Mouse (Mus musculus): Measurements from ENCODE around the gene Rmi1. TPM values are rescaled to one million over a fixed set of nuclear protein-coding genes. Genes with fewer than 3 reads are reported as not detected.
A peak's percentile ranks its signal among the peaks of the same experiment; 100 is the strongest.

Gene Rmi1
- total and polyA plus RNA-seq, 2 experiments from 2014 or later = 13.3 to 16.1 TPM

MicroRNAs encoded within 50 kb of the gene (microRNA counts, 519-probe panel; counts per million panel counts)
- 2,436 counts per million, percentile 27 among the panel's probes with 10 or more counts for microRNA mmu-miR-7a

Small RNA genes within 50 kb of the gene (microRNA-seq; reads per million reads assigned to microRNA genes)
- 53.7 reads per million, percentile 47 among the genes with 10 or more reads in this experiment for gene Mir7-1

Other genes starting within 250 kb of the Rmi1 start
- gene Idnk, start 244.6 kb upstream of the Rmi1 start, total RNA-seq (2014; rRNA removed; ENCODE audit: low replicate concordance) = 17.4 and 23.2 TPM in 2 replicates
- gene Idnk, start 244.6 kb upstream of the Rmi1 start, polyA plus RNA-seq (2015; fragmentation: Nextera tagmentation; extraction: Ambion mirVana) = 33.3 and 36.3 TPM in 2 replicates
- 105 and 125 TPM in 2 replicates for gene Ubqln1, start 186.6 kb upstream of the Rmi1 start, total RNA-seq (2014; rRNA removed; ENCODE audit: low replicate concordance)
- gene Ubqln1, start 186.6 kb upstream of the Rmi1 start, polyA plus RNA-seq (2015; fragmentation: Nextera tagmentation; extraction: Ambion mirVana) = 45.7 and 48.6 TPM in 2 replicates
- gene Gkap1, start 126.5 kb upstream of the Rmi1 start, total RNA-seq (2014; rRNA removed; ENCODE audit: low replicate concordance) = 16.0 and 16.6 TPM in 2 replicates
- 16.2 and 17.4 TPM in 2 replicates for gene Gkap1, start 126.5 kb upstream of the Rmi1 start, polyA plus RNA-seq (2015; fragmentation: Nextera tagmentation; extraction: Ambion mirVana)
- not detected in 2 replicates for gene Kif27, start 43.1 kb upstream of the Rmi1 start, total RNA-seq (2014; rRNA removed; ENCODE audit: low replicate concordance)
- gene Kif27, start 43.1 kb upstream of the Rmi1 start, polyA plus RNA-seq (2015; fragmentation: Nextera tagmentation; extraction: Ambion mirVana) = 0.10 and 0.15 TPM in 2 replicates
- gene 2210016F16Rik, start 17.0 kb upstream of the Rmi1 start, total RNA-seq (2014; rRNA removed; ENCODE audit: low replicate concordance) = 24.9 and 32.7 TPM in 2 replicates
- 25.7 and 26.5 TPM in 2 replicates for gene 2210016F16Rik, start 17.0 kb upstream of the Rmi1 start, polyA plus RNA-seq (2015; fragmentation: Nextera tagmentation; extraction: Ambion mirVana)
- gene Hnrnpk, start 1.1 kb downstream of the Rmi1 start, total RNA-seq (2014; rRNA removed; ENCODE audit: low replicate concordance) = 377 and 387 TPM in 2 replicates
- gene Hnrnpk, start 1.1 kb downstream of the Rmi1 start, polyA plus RNA-seq (2015; fragmentation: Nextera tagmentation; extraction: Ambion mirVana) = 581 and 606 TPM in 2 replicates
- gene Slc28a3, start 208.6 kb downstream of the Rmi1 start, total RNA-seq (2014; rRNA removed; ENCODE audit: low replicate concordance) = not detected in 2 replicates
- not detected in 2 replicates for gene Slc28a3, start 208.6 kb downstream of the Rmi1 start, polyA plus RNA-seq (2015; fragmentation: Nextera tagmentation; extraction: Ambion mirVana)